Mouse (Mus musculus) erythroblast, embryonic 14.5 days (primary cell): ENCODE data around the gene B3gnt2. TPM values are rescaled to one million over a fixed set of nuclear protein-coding genes. Genes with fewer than 3 reads are reported as not detected.

Experiments used
- H3K27me3 ChIP-seq: 2 replicates; pipeline ENCODE4 v1.6.1; 2012; ENCODE audit warnings: inconsistent platforms; ENCODE audit not compliant: control insufficient read depth
- H3K36me3 ChIP-seq: 2 replicates; pipeline ENCODE4 v1.6.1; 2012; ENCODE audit warnings: mild to moderate bottlenecking, inconsistent platforms; ENCODE audit not compliant: control insufficient read depth
- H3K4me1 ChIP-seq: 2 replicates; pipeline ENCODE4 v1.6.1; 2012; ENCODE audit warnings: inconsistent platforms; ENCODE audit not compliant: control insufficient read depth
- H3K4me3 ChIP-seq: replicated peaks from 2 replicates; pipeline ENCODE3; 2012; ENCODE audit warnings: moderate library complexity, mild to moderate bottlenecking, inconsistent platforms
- H3K9me3 ChIP-seq: 2 replicates; pipeline ENCODE4 v1.6.1; 2012; ENCODE audit warnings: low read length, inconsistent platforms, mixed read lengths; ENCODE audit not compliant: control insufficient read depth
- GATA1 ChIP-seq: IDR thresholded peaks from 2 replicates; pipeline ENCODE4 v1.6.1; 2012; ENCODE audit warnings: low read length, inconsistent platforms, mixed read lengths
- TAL1 ChIP-seq: IDR thresholded peaks from 3 replicates; pipeline ENCODE4 v1.6.1; 2012; ENCODE audit warnings: low read length, inconsistent platforms, mixed read lengths
- polyA plus RNA-seq: library from polyadenylated mRNA; stranded (reverse); fragments of >175 nt; gene quantifications from 2 replicates; pipeline ENCODE4 v1.2.3, GENCODE M21; 2012

The B3gnt2 gene
- polyA plus RNA-seq, 1 experiment = 0.07 TPM

- peaks cover 4% of the 10 kb centered on the region for H3K36me3 ChIP-seq
- no peaks in the 10 kb centered on the region for H3K27me3 ChIP-seq
- no peak overlapping the region for H3K4me3 ChIP-seq
- TF ChIP-seq GATA1 = no peak
- no peak for TF ChIP-seq TAL1
- H3K4me1 ChIP-seq = peaks cover 4% of the 10 kb centered on the region
- no peaks in the 10 kb centered on the region for H3K9me3 ChIP-seq
These were observed 33.2 kb downstream of the B3gnt2 start for GRCm38 (mm10) chr11:22827514-22828080.

GRCm38 (mm10) chr11:22826665-22827064 is 34.1 kb downstream of the B3gnt2 start:
- H3K36me3 ChIP-seq = peaks cover 2% of the 10 kb centered on the region; the same call in 1 of the 2 replicates
- H3K9me3 ChIP-seq = no peaks in the 10 kb centered on the region
- H3K4me3 ChIP-seq = no peak overlapping the region
- peaks cover 4% of the 10 kb centered on the region for H3K4me1 ChIP-seq
- no peaks in the 10 kb centered on the region for H3K27me3 ChIP-seq
- TF ChIP-seq GATA1 (no peak), TAL1 (no peak)

GRCm38 (mm10) chr11:22826051-22826450 is 34.7 kb downstream of the B3gnt2 start:
- Histone ChIP-seq H3K4me3 (no peak overlapping the region), H3K36me3 (peaks cover 2% of the 10 kb centered on the region; the same call in 1 of the 2 replicates), H3K4me1 (peaks cover 4% of the 10 kb centered on the region), H3K9me3 (no peaks in the 10 kb centered on the region), H3K27me3 (no peaks in the 10 kb centered on the region)
- TF ChIP-seq GATA1 = no peak

GRCm38 (mm10) chr11:22825548-22825947 is 35.2 kb downstream of the B3gnt2 start:
- Histone ChIP-seq H3K9me3 (no peaks in the 10 kb centered on the region), H3K4me1 (peaks cover 4% of the 10 kb centered on the region), H3K36me3 (peaks cover 2% of the 10 kb centered on the region; the same call in 1 of the 2 replicates), H3K27me3 (no peaks in the 10 kb centered on the region), H3K4me3 (no peak overlapping the region)
- no peak for TF ChIP-seq TAL1
- TF ChIP-seq GATA1 = no peak

GRCm38 (mm10) chr11:22824049-22824705 is 36.6 kb downstream of the B3gnt2 start:
- H3K27me3 ChIP-seq = no peaks in the 10 kb centered on the region
- TF ChIP-seq GATA1 = no peak
- TF ChIP-seq TAL1 = no peak
- no peaks in the 10 kb centered on the region for H3K9me3 ChIP-seq
- peaks cover under 1% of the 10 kb centered on the region; the same call in 1 of the 2 replicates for H3K36me3 ChIP-seq
- peaks cover 4% of the 10 kb centered on the region for H3K4me1 ChIP-seq
- H3K4me3 ChIP-seq = no peak overlapping the region

- H3K4me1 ChIP-seq = peaks cover 4% of the 10 kb centered on the region
- H3K9me3 ChIP-seq = no peaks in the 10 kb centered on the region
- TF ChIP-seq TAL1 (no peak), GATA1 (no peak)
- H3K36me3 ChIP-seq = no peaks in the 10 kb centered on the region
- H3K27me3 ChIP-seq = no peaks in the 10 kb centered on the region
- H3K4me3 ChIP-seq = no peak overlapping the region
These were observed 39.5 kb downstream of the B3gnt2 start for GRCm38 (mm10) chr11:22821243-22821642.

GRCm38 (mm10) chr11:22818371-22818770 is 42.4 kb downstream of the B3gnt2 start:
- no peaks in the 10 kb centered on the region for H3K27me3 ChIP-seq
- TF ChIP-seq GATA1 (no peak), TAL1 (no peak)
- no peak overlapping the region for H3K4me3 ChIP-seq
- no peaks in the 10 kb centered on the region for H3K36me3 ChIP-seq
- no peaks in the 10 kb centered on the region for H3K9me3 ChIP-seq
- no peaks in the 10 kb centered on the region; the same call in 1 of the 2 replicates for H3K4me1 ChIP-seq

- no peak for TF ChIP-seq TAL1
- no peak for TF ChIP-seq GATA1
- Histone ChIP-seq H3K36me3 (no peaks in the 10 kb centered on the region), H3K4me3 (no peak overlapping the region), H3K4me1 (no peaks in the 10 kb centered on the region; the same call in 1 of the 2 replicates), H3K27me3 (no peaks in the 10 kb centered on the region), H3K9me3 (no peaks in the 10 kb centered on the region)
These were observed 44.9 kb downstream of the B3gnt2 start for GRCm38 (mm10) chr11:22815877-22816276.

- no peaks in the 10 kb centered on the region for H3K27me3 ChIP-seq
- no peaks in the 10 kb centered on the region for H3K36me3 ChIP-seq
- H3K9me3 ChIP-seq = no peaks in the 10 kb centered on the region
- H3K4me3 ChIP-seq = no peak overlapping the region
- TF ChIP-seq TAL1 = no peak
- TF ChIP-seq GATA1 = no peak
- H3K4me1 ChIP-seq = peaks cover 5% of the 10 kb centered on the region
These were observed 45.6 kb downstream of the B3gnt2 start for GRCm38 (mm10) chr11:22815143-22815542.
